Mouse (Mus musculus): ENCODE measurements around the gene Slc35b4.

DNA sequence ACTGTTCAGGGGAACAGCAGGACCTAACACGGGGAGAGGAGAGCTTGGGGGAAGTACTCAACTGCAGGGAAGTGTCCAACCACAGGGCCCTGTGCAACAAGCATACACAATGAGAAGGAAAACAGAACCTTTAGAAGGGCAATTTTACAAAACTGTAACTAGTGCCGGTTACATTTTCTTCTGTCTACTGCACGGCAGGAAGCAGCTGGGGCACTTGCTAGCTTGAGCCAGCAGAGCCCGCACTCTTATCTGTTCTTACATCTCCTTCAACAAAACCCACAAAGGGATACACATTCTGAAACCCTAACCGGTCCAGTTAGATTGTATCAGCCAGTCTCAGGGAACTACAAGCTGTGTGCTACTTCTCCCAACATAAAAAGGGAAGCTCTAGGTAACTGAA lies 20.9 kb downstream of the Slc35b4 start:
- TF ChIP-seq POLR2A (IDR thresholded peaks at IDR 0.05; ENCODE audit: borderline replicate concordance, low read depth, low read length) = no peak
- no peak for TF ChIP-seq CTCF (IDR thresholded peaks at IDR 0.05; ENCODE audit: low read depth, low read length)

Data from bone marrow macrophage, adult 2 months (primary cell).